Mouse (Mus musculus) thymus, adult 2 months (tissue): ENCODE results near the gene Zfp296.

Experiments
- CTCF ChIP-seq: fragments of 200-500 bp; IDR thresholded peaks from 2 replicates; pipeline ENCODE4 v1.5.1; 2012; ENCODE audit warnings: mild to moderate bottlenecking, control low read depth, low read length, moderate library complexity, borderline replicate concordance; ENCODE audit not compliant: control insufficient read depth, poor library complexity, insufficient read depth; ENCODE audit errors: extremely low read depth
- POLR2A ChIP-seq: fragments of 200-500 bp; IDR thresholded peaks from 2 replicates; pipeline ENCODE4 v1.6.1; 2012; ENCODE audit warnings: mild to moderate bottlenecking, low read length, control low read depth, moderate library complexity; ENCODE audit not compliant: control insufficient read depth, poor library complexity, insufficient read depth; ENCODE audit errors: extremely low read depth

DNA sequence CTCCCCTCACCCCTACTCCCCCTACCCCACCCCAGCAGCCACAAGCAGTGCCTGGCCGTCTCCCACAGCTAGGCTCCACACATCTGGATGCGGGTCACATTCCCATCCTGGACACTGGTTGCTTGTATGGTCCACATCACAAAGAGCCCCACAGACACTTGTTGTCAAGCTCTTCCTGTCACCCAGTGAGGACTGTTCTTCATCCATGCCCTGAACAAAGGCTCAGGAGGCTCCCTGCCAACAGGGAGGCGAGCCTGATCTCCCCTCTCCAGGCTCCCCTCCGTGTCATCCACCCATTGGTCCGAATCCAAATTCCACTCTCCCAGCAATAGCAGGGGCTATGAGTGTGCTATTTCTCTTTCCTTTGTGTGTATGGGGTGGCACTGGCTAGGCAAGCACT, 23.5 kb downstream of the Zfp296 start:
- TF ChIP-seq CTCF (no peak), POLR2A (no peak)
